Mouse (Mus musculus) spleen, embryonic (tissue): ENCODE data around the gene Atp6v0a2.

Experiments
- CTCF ChIA-PET: fragments of 350-600 bp; sonication (Branson Sonifier 250); formaldehyde crosslinking; loops from one replicate; lab custom pipeline; 2022; lab: Charles Lee

The Atp6v0a2 gene

GRCm38 (mm10) chr5:124636694-124637093, 8.3 kb downstream of the Atp6v0a2 start:
- CTCF ChIA-PET = interaction anchor here (0.7 kb wide), 1 partner anchor 509 kb away, joined by 3 read pairs; no protein-coding TSS in a partner anchor

- CTCF ChIA-PET = no interaction called here
These were observed 8.9 kb downstream of the Atp6v0a2 start for GRCm38 (mm10) chr5:124637300-124637699.

GRCm38 (mm10) chr5:124637836-124638235, 9.5 kb downstream of the Atp6v0a2 start:
- CTCF ChIA-PET = no interaction called here

GRCm38 (mm10) chr5:124713741-124714140, 85.4 kb downstream of the Atp6v0a2 start:
- CTCF ChIA-PET = no interaction called here

GRCm38 (mm10) chr5:124715135-124715534, 86.8 kb downstream of the Atp6v0a2 start:
- CTCF ChIA-PET = no interaction called here

GRCm38 (mm10) chr5:124717969-124718368, 89.6 kb downstream of the Atp6v0a2 start:
- CTCF ChIA-PET = no interaction called here

GRCm38 (mm10) chr5:124718396-124718795, 90.0 kb downstream of the Atp6v0a2 start:
- CTCF ChIA-PET = no interaction called here

- CTCF ChIA-PET = no interaction called here
These were observed 94.7 kb downstream of the Atp6v0a2 start for GRCm38 (mm10) chr5:124723125-124723524.

- CTCF ChIA-PET = no interaction called here
These were observed 96.6 kb downstream of the Atp6v0a2 start, which contains the start of gene Dnah10 for GRCm38 (mm10) chr5:124724997-124725396. Gene Dnah10, plus strand, starts transcription at chr5:124725085.

GRCm38 (mm10) chr5:124729662-124730206, 101.4 kb downstream of the Atp6v0a2 start:
- CTCF ChIA-PET = no interaction called here

- CTCF ChIA-PET = no interaction called here
These were observed 105.6 kb downstream of the Atp6v0a2 start for GRCm38 (mm10) chr5:124733961-124734360.

GRCm38 (mm10) chr5:124741898-124742599, 113.7 kb downstream of the Atp6v0a2 start:
- CTCF ChIA-PET = interaction anchor here (0.7 kb wide), 1 partner anchor 132 kb away, joined by 6 read pairs; no protein-coding TSS in a partner anchor

- CTCF ChIA-PET = no interaction called here
These were observed 115.5 kb downstream of the Atp6v0a2 start for GRCm38 (mm10) chr5:124743841-124744240.

GRCm38 (mm10) chr5:124746220-124746619, 117.8 kb downstream of the Atp6v0a2 start:
- CTCF ChIA-PET = no interaction called here

GRCm38 (mm10) chr5:124748296-124748695, 119.9 kb downstream of the Atp6v0a2 start:
- CTCF ChIA-PET = no interaction called here

- CTCF ChIA-PET = no interaction called here
These were observed 123.3 kb downstream of the Atp6v0a2 start for GRCm38 (mm10) chr5:124751656-124752055.

- CTCF ChIA-PET = interaction anchor here (0.6 kb wide), 1 partner anchor 416 kb away, joined by 4 read pairs; no protein-coding TSS in a partner anchor
These were observed 132.6 kb downstream of the Atp6v0a2 start for GRCm38 (mm10) chr5:124761011-124761410.

- CTCF ChIA-PET = no interaction called here
These were observed 133.4 kb downstream of the Atp6v0a2 start for GRCm38 (mm10) chr5:124761787-124762186.
